Mouse (Mus musculus) WW6 (cell line): ENCODE data around the gene Sox10.

ENCODE experiments used
- DNase-seq: peaks from one replicate; pipeline ENCODE4 v3.0.0-alpha.2; 2013; ENCODE audit warnings: low read depth, low spot score

The Sox10 gene

DNA sequence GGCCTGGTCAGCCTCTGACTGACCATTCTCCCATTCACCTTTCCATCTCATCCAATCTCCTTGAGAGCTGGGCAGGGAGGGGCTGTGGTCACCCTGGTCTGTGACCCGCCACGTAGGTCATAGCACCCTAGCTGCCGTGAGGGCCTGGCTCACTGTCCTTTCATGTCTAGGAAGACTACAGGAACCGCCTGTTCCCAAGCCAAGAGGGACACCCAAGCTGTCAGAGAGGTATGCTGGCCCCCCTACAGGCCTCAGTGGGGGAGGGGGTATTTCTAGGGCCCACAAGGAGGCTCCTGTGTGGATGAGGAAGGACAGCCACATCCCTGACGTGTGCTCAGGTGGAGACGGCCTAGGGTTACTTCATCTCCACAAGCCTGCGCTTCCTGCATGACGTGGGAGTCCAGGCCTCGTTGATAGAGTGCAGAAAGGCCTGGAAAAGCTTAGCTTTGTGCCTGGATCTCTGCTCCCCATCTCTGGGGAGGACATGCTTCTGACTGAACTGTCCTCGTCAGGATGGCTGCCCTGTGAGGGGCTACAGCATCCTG lies 40.6 kb downstream of the Sox10 start:
- no peak for DNase-seq

DNA sequence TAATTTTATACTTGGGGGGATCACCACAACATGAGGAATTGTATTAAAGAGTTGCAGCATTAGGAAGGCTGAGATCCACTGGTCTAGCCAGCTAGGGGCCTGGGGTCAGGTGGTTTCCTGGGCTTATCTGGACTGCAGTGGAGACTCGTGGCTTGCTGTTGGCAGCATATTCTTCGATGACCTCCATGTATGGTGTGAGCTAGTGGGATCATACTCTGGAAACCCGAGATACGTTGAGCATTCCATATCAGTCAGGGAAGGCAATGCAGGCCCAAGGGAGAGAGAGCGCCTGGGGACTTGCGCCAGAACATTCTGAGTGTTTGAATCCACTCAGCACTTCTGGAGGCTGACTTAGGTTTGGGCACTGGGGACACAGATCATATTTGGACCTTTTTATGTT lies 41.3 kb downstream of the Sox10 start:
- no peak for DNase-seq

DNA sequence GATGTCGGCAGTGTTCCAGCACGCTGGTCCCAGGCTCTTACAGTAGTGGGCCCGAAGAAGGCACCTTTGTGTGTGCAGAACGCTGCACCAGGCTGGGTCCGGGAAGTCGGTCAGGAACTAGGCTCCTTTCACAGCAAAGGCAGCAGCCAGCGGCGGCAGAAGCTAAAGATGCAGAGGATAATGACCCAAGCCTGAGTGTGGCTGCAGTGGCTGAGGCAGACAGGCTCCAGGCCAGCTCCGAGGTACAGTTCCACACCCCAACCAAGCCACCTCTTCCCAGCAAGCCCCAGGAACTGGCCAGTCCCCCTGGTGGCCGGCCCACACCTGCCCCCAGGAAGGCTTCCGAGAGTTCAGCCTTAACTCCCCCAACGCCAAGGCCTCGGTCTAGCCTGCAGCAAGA lies 42.5 kb downstream of the Sox10 start:
- no peak for DNase-seq

DNA sequence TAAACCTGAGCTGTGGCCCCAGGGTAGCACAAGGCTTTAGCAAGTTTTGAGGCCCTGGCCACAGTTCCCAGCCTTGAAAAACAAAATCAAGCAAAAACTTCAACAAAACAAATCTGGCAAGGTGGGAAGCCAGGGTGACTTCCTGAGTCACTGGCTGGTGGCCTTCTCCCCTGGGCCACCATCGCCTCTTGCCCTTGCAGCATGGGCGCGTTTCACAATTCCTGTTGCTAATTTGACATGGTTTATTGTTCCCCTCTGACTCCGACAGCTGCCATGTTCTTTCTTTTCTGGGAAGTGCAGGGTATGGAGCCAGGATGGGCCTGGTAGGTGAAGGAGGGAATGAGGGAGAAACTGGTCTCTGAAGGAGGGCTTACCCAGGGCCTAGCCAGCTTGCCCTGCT lies 42.9 kb downstream of the Sox10 start:
- no peak for DNase-seq

DNA sequence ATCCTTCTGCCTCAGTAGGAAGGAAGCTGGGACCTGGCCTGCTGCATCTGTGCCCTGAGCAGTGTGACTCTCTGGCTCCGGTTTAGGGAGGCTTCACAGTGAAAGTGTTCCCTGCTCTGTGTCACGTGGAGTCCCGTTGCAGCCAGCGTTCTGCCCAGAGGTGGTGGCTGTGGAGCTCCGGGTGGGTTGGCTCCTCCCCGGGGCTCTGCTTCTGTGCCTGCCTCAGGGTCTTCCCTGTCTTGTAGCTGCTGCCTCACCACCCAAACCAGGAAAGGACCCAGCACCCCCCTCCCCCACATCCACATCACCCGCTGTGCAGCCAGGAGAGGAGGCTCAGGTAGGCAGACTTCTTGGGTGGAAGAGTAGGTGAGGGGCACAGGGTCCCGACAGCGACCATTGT lies 45.5 kb downstream of the Sox10 start:
- DNase-seq: no peak

DNA sequence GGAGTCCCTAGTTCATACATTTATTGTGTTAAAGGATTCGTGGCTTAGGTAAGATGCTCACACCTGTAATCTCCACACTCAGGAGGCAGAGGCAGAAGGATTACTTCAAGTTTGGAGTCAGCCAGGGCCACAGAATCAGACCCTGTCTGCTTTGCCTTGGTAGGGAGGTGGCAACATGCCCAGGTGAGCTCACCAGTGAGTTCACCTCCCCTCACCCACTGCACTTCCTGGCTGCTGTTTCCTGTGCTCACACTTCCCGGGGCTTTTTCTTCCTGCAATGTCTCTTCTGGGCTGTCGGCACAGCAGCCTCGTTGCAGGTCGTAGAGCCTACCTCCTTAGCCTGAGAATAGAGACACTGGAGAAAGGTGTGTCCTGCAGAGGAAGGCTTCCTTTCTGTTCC lies 49.8 kb downstream of the Sox10 start:
- no peak for DNase-seq

DNA sequence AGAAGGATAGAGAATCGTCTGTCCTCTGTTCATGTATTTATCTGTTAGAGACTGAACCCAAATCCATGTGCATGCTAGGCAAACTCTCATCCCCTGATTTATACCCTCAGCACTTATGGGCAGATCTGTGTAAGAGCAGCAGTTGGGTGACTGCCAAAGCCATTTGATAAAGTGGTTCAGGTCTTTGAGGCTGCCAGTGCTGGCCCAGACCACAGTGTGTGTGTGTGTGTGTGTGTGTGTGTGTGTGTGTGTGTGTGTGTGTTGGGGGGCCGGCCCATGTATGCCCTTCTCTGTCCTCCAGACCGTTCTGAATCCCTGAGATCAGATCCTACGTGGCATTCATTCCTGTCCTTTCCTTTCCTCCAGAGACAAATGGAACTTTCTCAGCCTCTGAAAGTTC lies 53.3 kb downstream of the Sox10 start:
- no peak for DNase-seq

DNA sequence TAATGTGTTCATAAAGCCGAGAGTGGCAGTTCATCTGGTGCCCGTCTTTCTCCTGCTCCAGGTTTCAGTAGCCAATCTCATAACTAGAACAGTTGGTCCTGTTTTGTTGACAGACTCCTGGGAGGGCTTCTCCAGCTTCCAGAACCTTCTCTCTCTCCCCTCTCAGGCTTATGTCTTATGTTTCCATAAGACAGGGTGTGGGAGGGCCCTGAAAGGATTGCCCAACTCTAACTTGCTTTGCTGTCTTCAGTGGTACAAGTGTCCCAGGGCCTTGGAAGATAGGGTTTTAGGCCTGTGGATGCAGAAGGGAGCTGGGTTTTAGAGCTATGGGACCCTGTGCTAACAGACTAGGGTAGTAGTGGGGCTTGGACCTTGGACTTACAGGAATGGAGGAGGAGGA lies 54.5 kb downstream of the Sox10 start:
- no peak for DNase-seq

DNA sequence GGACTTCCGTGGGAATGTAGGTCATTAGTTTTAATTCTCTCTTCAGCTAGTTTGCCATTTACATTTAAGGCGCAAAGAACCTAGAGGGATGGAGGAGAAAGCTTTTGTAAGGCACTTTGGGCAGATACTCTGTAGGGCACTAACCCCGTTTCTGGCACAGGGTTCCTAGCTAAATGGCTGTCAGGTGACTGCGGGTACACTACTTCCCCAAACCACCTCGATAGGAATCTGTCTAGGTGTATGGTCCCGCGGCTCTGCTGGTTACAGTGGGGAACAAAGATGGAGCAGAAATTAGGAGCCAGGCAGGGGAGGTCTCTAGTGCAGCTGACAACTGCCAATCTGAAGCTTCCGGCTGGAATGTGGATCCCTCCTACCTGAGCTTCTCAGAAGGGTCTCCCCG lies 55.0 kb downstream of the Sox10 start:
- DNase-seq: no peak

DNA sequence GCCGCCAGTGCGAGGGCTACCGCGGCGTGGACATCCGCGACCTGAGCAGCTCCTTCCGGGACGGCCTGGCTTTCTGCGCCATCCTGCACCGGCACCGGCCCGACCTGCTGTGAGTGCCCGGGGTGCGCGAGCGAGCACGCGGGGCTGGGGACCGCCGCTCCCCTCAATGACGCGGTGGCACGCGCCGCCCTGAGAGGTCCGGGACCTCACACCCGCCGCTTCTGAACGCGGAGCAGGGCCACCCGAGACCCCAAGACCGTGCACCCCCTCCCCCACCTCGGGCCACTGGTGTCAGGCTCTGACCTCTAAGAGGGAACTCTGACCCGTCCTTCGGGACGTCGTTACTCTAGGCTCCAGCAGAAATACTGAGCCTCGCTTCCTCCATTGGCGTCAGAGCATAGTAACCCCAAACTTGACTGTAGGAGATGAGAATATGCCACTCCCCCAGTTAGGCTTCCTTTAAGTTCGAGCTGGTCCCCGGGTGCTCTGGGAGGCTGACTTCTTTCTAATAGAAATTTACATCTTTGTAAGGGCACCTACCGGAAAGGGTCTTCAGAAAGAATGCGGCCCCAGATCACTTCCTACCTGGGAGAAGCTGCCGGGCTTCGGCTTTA lies 55.6 kb downstream of the Sox10 start:
- no peak for DNase-seq

DNA sequence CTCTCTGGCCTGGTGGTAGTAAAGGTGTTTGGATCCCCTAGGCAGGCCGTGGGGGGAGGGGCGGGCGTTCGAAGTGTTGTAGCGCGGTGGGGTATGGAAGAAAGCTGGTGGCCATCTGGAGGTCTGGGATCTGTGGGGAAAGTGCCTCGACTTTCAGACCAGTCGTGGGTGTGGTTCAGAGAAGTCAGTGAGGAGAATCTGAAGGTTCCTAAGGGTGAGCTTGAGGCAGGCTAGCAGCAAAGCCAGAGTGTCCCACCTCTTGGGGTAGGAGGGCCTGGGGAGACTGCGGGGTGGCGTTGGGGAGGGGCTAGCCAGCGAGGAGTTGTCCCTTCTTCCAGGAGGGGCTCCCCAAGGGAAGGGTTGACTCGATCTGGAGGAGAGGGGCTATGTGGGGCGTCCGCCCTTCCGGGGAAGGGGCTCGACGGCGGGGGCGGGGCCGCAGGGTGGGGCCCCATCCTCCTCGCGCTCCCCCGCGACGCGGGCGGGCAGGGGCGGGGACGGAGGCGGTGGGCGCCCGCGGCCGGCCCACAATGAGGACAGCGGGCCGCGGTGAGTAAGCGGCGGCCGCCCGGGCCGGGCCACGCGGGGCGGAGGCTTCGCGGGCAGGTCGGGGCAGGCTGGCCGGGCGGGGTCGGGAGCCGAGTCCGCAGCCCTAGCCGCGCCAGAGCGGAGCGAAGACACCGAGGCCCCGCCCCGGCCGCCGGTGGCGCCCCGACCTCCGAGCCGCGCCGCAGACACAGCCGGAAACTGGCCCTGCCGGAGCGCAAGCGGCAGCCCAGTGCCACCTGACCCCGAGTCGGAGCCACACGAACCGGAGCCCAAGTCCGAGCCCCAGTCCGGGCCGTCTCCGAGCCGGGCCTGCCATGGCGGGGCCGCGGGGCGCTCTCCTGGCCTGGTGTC lies 56.4 kb downstream of the Sox10 start, which contains the start of gene Micall1:
Micall1 (plus strand) TSS at position 478 of the 900 bp plus-strand sequence.
- no peak for DNase-seq

DNA sequence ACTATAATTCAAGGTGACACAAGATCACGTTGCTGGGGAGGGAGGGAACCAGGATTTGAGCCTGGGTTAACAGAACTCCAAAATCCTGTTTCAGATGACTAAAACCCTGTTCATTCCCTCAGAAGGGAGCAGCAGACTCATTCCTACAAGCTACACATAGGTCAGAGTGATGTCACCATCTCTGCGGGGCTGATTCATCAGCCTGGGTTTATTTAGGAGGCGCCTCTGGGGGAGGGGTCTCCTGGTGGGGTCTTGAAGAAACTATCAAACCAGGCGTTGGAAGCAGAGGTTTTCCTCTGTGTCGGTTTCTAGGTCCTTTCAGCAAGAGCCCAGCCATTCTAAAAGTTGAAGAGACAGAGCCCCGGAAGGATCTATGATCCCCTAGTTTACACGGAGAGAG lies 57.1 kb downstream of the Sox10 start:
- DNase-seq: no peak

DNA sequence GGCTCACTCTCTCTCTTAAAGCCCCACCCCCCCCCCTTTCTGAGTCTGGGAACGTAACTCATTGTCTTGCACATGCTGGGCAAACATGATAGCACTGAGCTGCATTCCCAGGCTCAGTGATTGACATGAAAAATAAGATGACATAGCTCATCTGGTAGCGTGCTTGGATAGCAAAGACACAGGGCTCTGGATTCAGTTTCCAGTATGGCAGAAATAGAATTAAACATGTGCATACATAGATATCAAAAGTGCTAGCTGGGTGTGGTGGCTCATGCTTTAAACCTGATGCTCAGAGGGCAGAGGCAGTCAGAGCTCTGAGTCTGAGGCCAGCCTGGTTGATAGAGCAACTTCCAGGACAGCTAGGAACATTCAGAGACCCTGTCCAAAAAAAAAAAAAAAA lies 59.2 kb downstream of the Sox10 start:
- no peak for DNase-seq
